ENCODE assay signal across 21 mouse cellular contexts in the genomic region with DNA sequence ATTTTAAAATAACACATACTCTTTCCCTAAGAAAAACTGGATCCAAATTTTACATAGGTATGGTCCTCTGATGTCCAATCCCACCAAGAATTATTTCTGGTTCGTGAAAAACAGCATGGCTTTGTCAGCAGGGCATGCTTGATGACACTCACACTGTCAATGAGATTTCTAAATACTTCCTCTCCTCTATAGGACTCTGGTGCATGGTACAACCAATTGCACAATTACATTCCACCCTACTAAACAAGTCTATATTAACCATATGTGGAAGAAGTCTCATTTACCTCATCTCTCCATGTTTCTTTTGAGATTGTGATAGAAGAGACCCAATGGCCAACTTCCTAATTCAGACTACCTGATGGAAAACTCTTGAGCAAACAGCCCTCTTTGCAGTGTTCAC.
"Had no signal": no experiment of that assay in that cellular context is flagged by ENCODE, and none has a peak within 500 bp of the region (broad histone marks: within the 10 kb centered on the region; RNA-seq: fewer than 3 reads in every experiment).

No protein-coding gene starts in this region.

- ATAC-seq: forebrain, embryonic 13.5 days; forebrain, embryonic 14.5 days; forebrain, embryonic 15.5 days; forebrain, embryonic 16.5 days; forebrain, postnatal 0 days had no signal

- DNase-seq: cerebellum, adult 8-10 months; cerebellum, adult 9-10 months; cerebellum, adult 9-11 months; cerebellum, postnatal 10 days; cerebellum, postnatal 14 days; cerebellum, postnatal 25 days; cerebellum, postnatal 36 days; embryo, embryonic 11 days; forebrain, postnatal 0 days; gastrocnemius, adult 2 months; gastrocnemius, postnatal 10 days; gastrocnemius, postnatal 14 days; gastrocnemius, postnatal 25 days; gastrocnemius, postnatal 36 days; heart, adult 11 months; heart, adult 18-20 months; heart, adult 2 months had no signal
